Mouse (Mus musculus) liver, adult (tissue): ENCODE results near the gene Tmem80.

ENCODE experiments used
- GATA4 ChIP-seq: IDR thresholded peaks from 2 replicates; pipeline ENCODE4 v1.6.1; 2014; ENCODE audit warnings: mild to moderate bottlenecking, low read length; ENCODE audit not compliant: insufficient replicate concordance

Gene Tmem80

GRCm38 (mm10) chr7:141364349-141365048, 37.0 kb downstream of the Tmem80 start:
- no peak for TF ChIP-seq GATA4

GRCm38 (mm10) chr7:141365049-141365445, 37.5 kb downstream of the Tmem80 start:
- TF ChIP-seq GATA4, result no peak

GRCm38 (mm10) chr7:141367358-141367757, 39.8 kb downstream of the Tmem80 start:
- no peak for TF ChIP-seq GATA4

GRCm38 (mm10) chr7:141369918-141370317, 42.4 kb downstream of the Tmem80 start:
- TF ChIP-seq GATA4, result no peak

GRCm38 (mm10) chr7:141371942-141372595, 44.5 kb downstream of the Tmem80 start:
- no peak; the same call in 1 of the 2 replicates for TF ChIP-seq GATA4

- TF ChIP-seq GATA4, result no peak
Measured at GRCm38 (mm10) chr7:141373611-141374010, 46.1 kb downstream of the Tmem80 start.

GRCm38 (mm10) chr7:141374399-141374798, 46.9 kb downstream of the Tmem80 start:
- no peak for TF ChIP-seq GATA4

GRCm38 (mm10) chr7:141379584-141379983, 52.0 kb downstream of the Tmem80 start:
- TF ChIP-seq GATA4, result no peak

GRCm38 (mm10) chr7:141381068-141381835, 53.7 kb downstream of the Tmem80 start:
- no peak for TF ChIP-seq GATA4
